Mouse (Mus musculus): ENCODE results near the gene Tcn2.

DNA sequence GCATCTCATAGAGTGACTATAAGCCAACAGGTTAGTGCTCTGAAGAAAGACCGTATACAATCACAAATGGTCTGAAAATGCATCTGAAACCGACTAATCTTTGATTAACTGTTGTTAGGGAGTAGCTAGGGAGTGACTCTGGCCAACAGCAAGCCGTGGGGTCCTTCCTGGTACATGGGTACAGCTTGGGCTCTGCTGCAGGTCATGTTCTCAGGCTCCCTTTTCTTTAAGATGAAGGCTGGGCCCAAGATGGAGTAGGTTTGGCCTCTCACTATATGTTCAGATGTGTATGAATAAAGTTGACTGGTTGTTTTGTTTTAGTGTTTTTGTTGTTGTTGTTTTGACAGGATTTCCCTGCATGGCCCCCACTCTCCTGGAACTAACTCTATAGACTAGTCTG, 29.8 kb upstream of the Tcn2 start:
- no peak for TF ChIP-seq POLR2AphosphoS5 (IDR thresholded peaks at IDR 0.05; ENCODE audit: insufficient replicate concordance, low read depth, low read length)
- no peak for TF ChIP-seq CTCF (IDR thresholded peaks at IDR 0.05; ENCODE audit: low read depth, low read length)
- no peak for TF ChIP-seq GATA1 (IDR thresholded peaks at IDR 0.05; ENCODE audit: borderline replicate concordance, low read length)
- TF ChIP-seq TAL1 (conservative IDR thresholded peaks at IDR 0.05; ENCODE audit: low read depth, low read length), result no peak

All from G1E (cell line).